Mouse (Mus musculus) myocyte (in vitro differentiated cells): Measurements from ENCODE around the gene Spi1. TPM values are rescaled to one million over a fixed set of nuclear protein-coding genes. Genes with fewer than 3 reads are reported as not detected.
"Not testable (repeated sequence)": the region's sequence is repeated elsewhere in the genome, so short reads cannot be mapped to it uniquely, and the experiment has no call there.

Experiments
- H3K27me3 ChIP-seq: one replicate; pipeline ENCODE4 v1.6.1; 2011; ENCODE audit not compliant: control insufficient read depth, insufficient read depth, insufficient read length
- H3K36me3 ChIP-seq: one replicate; pipeline ENCODE4 v1.6.1; 2011; ENCODE audit not compliant: control insufficient read depth, insufficient read depth
- H3K4me2 ChIP-seq: one replicate; pipeline ENCODE4 v1.6.1; 2011; ENCODE audit warnings: low read depth, control low read depth
- H3K4me3 ChIP-seq: one replicate; pipeline ENCODE4 v1.5.1; 2011; ENCODE audit warnings: mild to moderate bottlenecking, control low read depth, moderate library complexity
- H3K79me2 ChIP-seq: one replicate; pipeline ENCODE4 v1.6.1; 2011; ENCODE audit not compliant: control insufficient read depth, insufficient read depth
- H3ac ChIP-seq: one replicate; pipeline ENCODE4 v1.6.1; 2011; ENCODE audit not compliant: control insufficient read depth, insufficient read length
- CEBPB ChIP-seq: IDR thresholded peaks from 2 replicates; pipeline ENCODE4 v1.6.1; 2011; ENCODE audit warnings: mild to moderate bottlenecking, moderate library complexity; ENCODE audit not compliant: poor library complexity, insufficient read depth, severe bottlenecking
- E2F4 ChIP-seq: IDR thresholded peaks from one replicate; pipeline ENCODE4 v1.6.1; 2011; ENCODE audit warnings: mild to moderate bottlenecking, control low read depth, moderate library complexity; ENCODE audit not compliant: insufficient read depth
- MAX ChIP-seq: IDR thresholded peaks from one replicate; pipeline ENCODE4 v1.6.1; 2011; ENCODE audit warnings: low read depth, mild to moderate bottlenecking, control low read depth
- MYOD1 ChIP-seq, 3 experiments: IDR thresholded peaks; one replicate each; pipeline ENCODE4 v1.6.1; 2011; ENCODE audit warnings: control low read depth in 2 of 3, low read depth in 2 of 3, mild to moderate bottlenecking in 2 of 3, moderate library complexity in 1 of 3; ENCODE audit not compliant: insufficient read length in 2 of 3, control insufficient read depth in 1 of 3
- MYOG ChIP-seq, 3 experiments: IDR thresholded peaks; one replicate each; pipeline ENCODE4 v1.6.1; 2011; ENCODE audit warnings: control low read depth in 2 of 3, low read depth in 2 of 3, mild to moderate bottlenecking in 2 of 3; ENCODE audit not compliant: insufficient read length in 2 of 3, control insufficient read depth in 1 of 3, insufficient read depth in 1 of 3
- POLR2A ChIP-seq: IDR thresholded peaks from one replicate; pipeline ENCODE4 v1.6.1; 2011; ENCODE audit warnings: low read depth, mild to moderate bottlenecking, control low read depth, moderate library complexity; ENCODE audit not compliant: insufficient read length
- POLR2AphosphoS2 ChIP-seq: IDR thresholded peaks from one replicate; pipeline ENCODE4 v1.6.1; 2011; ENCODE audit warnings: low read depth, control low read depth; ENCODE audit not compliant: insufficient read length
- REST ChIP-seq: IDR thresholded peaks from one replicate; pipeline ENCODE4 v1.6.1; 2011; ENCODE audit warnings: mild to moderate bottlenecking, control low read depth, moderate library complexity; ENCODE audit not compliant: insufficient read depth, insufficient read length
- SRF ChIP-seq: IDR thresholded peaks from one replicate; pipeline ENCODE4 v1.6.1; 2011; ENCODE audit warnings: low read depth; ENCODE audit not compliant: control insufficient read depth, insufficient read length
- TCF12 ChIP-seq: IDR thresholded peaks from one replicate; pipeline ENCODE4 v1.6.1; 2011; ENCODE audit warnings: mild to moderate bottlenecking, control low read depth; ENCODE audit not compliant: poor library complexity, insufficient read depth, severe bottlenecking
- TCF3 ChIP-seq: IDR thresholded peaks from one replicate; pipeline ENCODE4 v1.6.1; 2011; ENCODE audit warnings: low read depth, control low read depth; ENCODE audit not compliant: insufficient read length
- USF1 ChIP-seq: IDR thresholded peaks from one replicate; pipeline ENCODE4 v1.6.1; 2011; ENCODE audit warnings: low read depth, mild to moderate bottlenecking, control low read depth, moderate library complexity
- polyA plus RNA-seq: library from polyadenylated mRNA; unstranded; fragments of >200 nt; fragmentation: generic; extraction: Trizol; gene quantifications from one replicate; pipeline ENCODE4 v1.2.1, GENCODE M21; 2012; ENCODE audit warnings: missing spikeins

Gene Spi1
- polyA plus RNA-seq, 1 experiment, result 0.04 TPM

- H3K36me3 ChIP-seq, result no peaks in the 10 kb centered on the region
- H3K27me3 ChIP-seq, result peaks cover 4% of the 10 kb centered on the region
- no peak overlapping the region for H3K4me3 ChIP-seq
- TF ChIP-seq TCF3, result no peak
- TF ChIP-seq REST, result no peak
- no peak for TF ChIP-seq SRF
- no peak for TF ChIP-seq USF1
- no peak for TF ChIP-seq MYOD1 (IDR thresholded peaks at IDR 0.05; ENCODE audit: control insufficient read depth in 1 of 3, insufficient read length in 2 of 3, low read depth in 2 of 3)
- TF ChIP-seq MAX, result no peak
- no peak for TF ChIP-seq CEBPB
- TF ChIP-seq MYOG (IDR thresholded peaks at IDR 0.05; ENCODE audit: control insufficient read depth in 1 of 3, insufficient read depth in 1 of 3, insufficient read length in 2 of 3, low read depth in 2 of 3), result no peak
- no peak for TF ChIP-seq TCF12
- no peak for TF ChIP-seq POLR2AphosphoS2
- TF ChIP-seq POLR2A, result no peak
- TF ChIP-seq E2F4, result no peak
- H3ac ChIP-seq, result no peak overlapping the region
- H3K79me2 ChIP-seq, result no peaks in the 10 kb centered on the region
- peak overlapping the region; percentile 41 for H3K4me2 ChIP-seq
These were observed 19.0 kb downstream of the Spi1 start for GRCm38 (mm10) chr2:91101124-91101740.

GRCm38 (mm10) chr2:91108156-91108555 lies 26.0 kb downstream of the Spi1 start:
- H3K4me2 ChIP-seq, result no peak overlapping the region
- no peak for TF ChIP-seq POLR2AphosphoS2
- TF ChIP-seq TCF3, result no peak
- TF ChIP-seq SRF, result no peak
- TF ChIP-seq TCF12, result no peak
- TF ChIP-seq CEBPB, result no peak
- H3K79me2 ChIP-seq, result no peaks in the 10 kb centered on the region
- no peak overlapping the region for H3K4me3 ChIP-seq
- no peaks in the 10 kb centered on the region for H3K36me3 ChIP-seq
- H3K27me3 ChIP-seq, result peaks cover 5% of the 10 kb centered on the region
- H3ac ChIP-seq, result no peak overlapping the region

DNA sequence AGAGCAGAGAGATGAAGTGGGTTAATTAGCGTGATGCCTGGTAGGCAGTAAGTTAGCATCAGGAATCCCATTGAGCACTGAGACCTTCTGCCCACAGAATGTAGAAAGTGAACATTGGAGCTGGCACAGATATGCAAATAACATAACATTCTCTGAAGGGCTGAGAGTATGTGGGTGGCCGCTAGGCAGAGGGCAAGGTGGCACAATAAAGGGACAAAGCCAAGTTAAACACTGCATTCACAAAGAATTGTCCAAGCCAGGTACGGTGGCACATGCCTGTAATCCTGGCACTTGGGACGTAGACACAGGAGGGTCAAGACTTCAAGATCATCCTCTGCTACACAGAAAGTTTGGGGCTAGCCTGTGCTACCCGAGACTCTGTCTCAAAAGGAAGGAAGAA lies 27.1 kb downstream of the Spi1 start:
- no peak overlapping the region for H3K4me2 ChIP-seq
- peaks cover 5% of the 10 kb centered on the region for H3K27me3 ChIP-seq
- H3K79me2 ChIP-seq, result no peaks in the 10 kb centered on the region
- no peaks in the 10 kb centered on the region for H3K36me3 ChIP-seq
- no peak overlapping the region for H3ac ChIP-seq
- H3K4me3 ChIP-seq, result no peak overlapping the region
- TF ChIP-seq CEBPB (no peak), USF1 (no peak), MYOD1 (IDR thresholded peaks at IDR 0.05; ENCODE audit: control insufficient read depth in 1 of 3, insufficient read length in 2 of 3, low read depth in 2 of 3) (no peak), POLR2A (no peak), REST (no peak), E2F4 (no peak), TCF12 (no peak), POLR2AphosphoS2 (no peak), TCF3 (no peak), MYOG (IDR thresholded peaks at IDR 0.05; ENCODE audit: control insufficient read depth in 1 of 3, insufficient read depth in 1 of 3, insufficient read length in 2 of 3, low read depth in 2 of 3) (no peak), SRF (no peak), MAX (no peak)

GRCm38 (mm10) chr2:91109807-91110385 lies 27.7 kb downstream of the Spi1 start:
- H3K79me2 ChIP-seq, result no peaks in the 10 kb centered on the region
- no peaks in the 10 kb centered on the region for H3K36me3 ChIP-seq
- no peak for TF ChIP-seq TCF12
- TF ChIP-seq USF1, result no peak
- no peak for TF ChIP-seq POLR2AphosphoS2
- TF ChIP-seq E2F4, result no peak
- no peak for TF ChIP-seq MYOD1 (IDR thresholded peaks at IDR 0.05; ENCODE audit: control insufficient read depth in 1 of 3, insufficient read length in 2 of 3, low read depth in 2 of 3)

DNA sequence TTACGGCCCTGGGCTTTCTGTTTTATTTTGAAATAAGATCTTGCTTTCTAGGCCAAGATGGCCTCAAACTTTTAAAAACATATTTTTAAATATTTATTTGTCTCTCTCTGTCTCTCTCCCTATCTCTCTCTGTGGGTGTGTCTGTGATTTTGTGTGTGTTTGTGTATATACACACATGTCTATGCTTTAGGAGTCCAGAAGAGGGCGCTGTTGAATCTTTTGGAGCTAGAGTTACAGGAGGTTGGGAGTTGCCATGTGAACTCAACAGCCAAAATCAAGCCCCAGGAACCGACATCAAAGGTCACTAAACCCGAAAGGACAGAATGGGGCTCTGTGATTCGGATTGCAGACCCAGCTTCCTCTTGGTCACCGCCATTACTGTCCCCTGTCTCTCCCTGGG lies 28.2 kb downstream of the Spi1 start:
- no peaks in the 10 kb centered on the region for H3K36me3 ChIP-seq
- no peak for TF ChIP-seq POLR2A
- no peak for TF ChIP-seq SRF
- H3K27me3 ChIP-seq, result peaks cover 5% of the 10 kb centered on the region
- no peak overlapping the region for H3K4me2 ChIP-seq
- no peak overlapping the region for H3ac ChIP-seq
- no peaks in the 10 kb centered on the region for H3K79me2 ChIP-seq
- no peak overlapping the region for H3K4me3 ChIP-seq

More at GRCm38 (mm10) chr2:91109807-91110385, 27.7 kb downstream of the Spi1 start:
- no peak overlapping the region for H3K4me3 ChIP-seq
- peaks cover 5% of the 10 kb centered on the region for H3K27me3 ChIP-seq
- H3ac ChIP-seq, result no peak overlapping the region
- no peak overlapping the region for H3K4me2 ChIP-seq

DNA sequence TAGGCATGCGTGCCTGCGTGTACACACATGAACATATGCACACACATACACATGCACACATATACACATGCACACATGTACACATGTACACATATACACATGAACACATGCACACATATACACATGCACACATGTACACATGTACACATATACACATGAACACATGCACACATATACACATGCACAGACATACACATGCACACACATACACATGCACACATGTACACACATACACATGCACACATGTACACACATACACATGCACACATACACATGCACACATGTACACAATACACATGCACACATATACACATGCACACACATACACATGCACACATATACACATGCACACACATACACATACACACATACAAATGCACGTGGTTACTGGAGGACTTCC lies 29.6 kb downstream of the Spi1 start:
- not testable (repeated sequence) for H3ac ChIP-seq, H3K4me3 ChIP-seq, H3K79me2 ChIP-seq

More for the DNA sequence above, 29.6 kb downstream of the Spi1 start:
- H3K4me2 ChIP-seq, H3K36me3 ChIP-seq, H3K27me3 ChIP-seq: not testable (repeated sequence)
